Mouse (Mus musculus) right cerebral cortex, postnatal 14 days (tissue): ENCODE measurements at regions not wholly inside any gene's neighbourhood (a gene's known extent, or its start where the extent isn't known, plus 50 kb on each side); places are given as distances from the start of the nearest gene placed in this dataset.
"Not testable (repeated sequence)": the region's sequence is repeated elsewhere in the genome, so short reads cannot be mapped to it uniquely, and the experiment has no call there.

ENCODE experiments used
- DNase-seq: peaks from one replicate; pipeline ENCODE4 v3.0.0; 2022

DNA sequence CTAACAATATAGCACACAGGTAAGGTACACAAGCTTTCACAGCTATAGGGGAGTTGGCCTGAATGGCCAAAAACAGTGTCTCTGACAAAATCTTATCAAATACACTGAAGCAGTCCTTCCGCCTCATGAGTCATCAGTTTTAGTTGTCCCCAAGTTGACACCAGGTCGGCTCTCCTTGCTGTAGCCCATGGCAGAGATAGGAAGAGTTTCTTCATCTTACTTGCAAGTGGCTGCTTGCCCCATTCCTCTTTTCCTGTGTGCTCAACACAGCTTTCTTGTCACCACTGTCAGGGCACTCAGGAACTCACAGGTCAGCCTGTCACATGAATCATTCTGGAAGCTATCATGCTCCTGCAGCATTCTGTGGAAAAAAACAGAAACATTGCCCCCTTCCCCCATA lies 77.1 kb downstream of the Olfr721-ps1 start:
- DNase-seq = not testable (repeated sequence)

- peak; percentile 45 for DNase-seq
Measured at GRCm38 (mm10) chr14:14481840-14482239, 80.7 kb downstream of the Olfr721-ps1 start.

DNA sequence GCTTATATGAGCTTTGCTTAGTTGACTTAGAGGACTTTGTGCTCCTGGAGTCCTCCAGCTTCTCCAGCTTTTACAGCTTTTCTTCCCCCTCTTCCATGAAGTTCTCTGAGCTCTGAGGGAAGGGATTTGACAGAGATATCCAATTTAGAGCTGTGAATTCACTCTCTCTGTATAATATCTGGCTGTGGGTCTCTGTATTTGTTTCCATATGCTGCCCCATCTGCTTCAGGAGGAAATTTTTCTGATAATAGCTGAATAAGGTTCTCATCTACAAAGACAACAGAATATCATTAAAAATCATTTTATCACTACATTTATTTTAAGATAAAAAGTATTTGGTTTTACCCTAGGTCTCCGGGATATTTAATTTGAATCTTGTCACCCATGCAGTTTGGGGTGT lies 85.3 kb downstream of the Olfr721-ps1 start:
- no peak for DNase-seq

DNA sequence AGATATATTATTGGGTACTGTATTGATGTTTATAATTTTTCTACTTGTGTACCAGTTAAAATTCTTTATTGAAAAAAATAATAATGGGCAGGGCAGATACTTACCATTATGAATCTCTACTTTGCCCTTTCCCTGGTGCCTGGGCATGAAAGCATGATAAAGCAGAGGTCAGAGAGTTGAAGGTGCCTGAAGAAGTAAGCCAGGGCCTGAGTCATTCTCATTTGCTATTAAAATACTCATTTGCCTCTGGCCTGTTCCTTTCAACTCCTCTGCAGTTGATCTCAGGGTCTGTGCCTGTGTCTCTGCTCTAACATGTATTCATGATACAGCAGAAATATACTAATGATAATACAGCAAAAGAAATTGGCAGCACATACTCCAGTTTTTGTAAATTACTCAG lies 89.4 kb downstream of the Olfr721-ps1 start:
- DNase-seq = no peak

GRCm38 (mm10) chr14:14492041-14492440 lies 90.9 kb downstream of the Olfr721-ps1 start:
- DNase-seq = no peak

DNA sequence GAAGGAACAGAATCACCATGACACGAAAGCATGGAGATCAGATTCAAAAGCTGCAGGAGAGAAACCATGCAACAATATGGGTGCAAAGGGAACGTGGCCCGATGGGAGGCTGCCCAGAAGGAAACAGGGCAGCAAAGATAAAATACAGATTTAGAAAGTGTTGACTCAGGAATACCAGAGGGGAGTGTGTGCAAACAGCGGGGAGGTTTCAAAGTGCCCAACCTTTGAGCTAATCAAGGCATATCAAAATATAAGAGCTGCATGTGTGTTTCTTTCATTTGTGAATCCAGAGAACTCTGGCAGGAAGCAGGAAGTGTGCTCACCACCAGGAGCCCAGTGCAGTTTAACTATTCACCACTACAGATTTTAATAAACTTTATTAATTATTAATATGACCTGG lies 110.8 kb downstream of the Olfr721-ps1 start:
- DNase-seq = no peak

GRCm38 (mm10) chr14:14513056-14513455 lies 112.0 kb downstream of the Olfr721-ps1 start:
- DNase-seq = no peak

- DNase-seq = no peak
Measured at GRCm38 (mm10) chr14:14513498-14513897, 112.4 kb downstream of the Olfr721-ps1 start.

GRCm38 (mm10) chr14:14514440-14515172 lies 113.5 kb downstream of the Olfr721-ps1 start:
- DNase-seq = no peak

- DNase-seq = no peak
Measured at GRCm38 (mm10) chr14:14515363-14515762, 114.3 kb downstream of the Olfr721-ps1 start.

GRCm38 (mm10) chr14:14515918-14516317 lies 114.8 kb downstream of the Olfr721-ps1 start:
- DNase-seq = no peak

- no peak for DNase-seq
Measured at GRCm38 (mm10) chr14:14518027-14518426, 116.9 kb downstream of the Olfr721-ps1 start.

GRCm38 (mm10) chr14:14518841-14519240 lies 117.7 kb downstream of the Olfr721-ps1 start:
- no peak for DNase-seq

GRCm38 (mm10) chr14:14520195-14520594 lies 119.1 kb downstream of the Olfr721-ps1 start:
- DNase-seq = no peak

GRCm38 (mm10) chr14:14521331-14521730 lies 120.2 kb downstream of the Olfr721-ps1 start:
- not testable (repeated sequence) for DNase-seq

- no peak for DNase-seq
Measured at GRCm38 (mm10) chr14:14525225-14525624, 124.1 kb downstream of the Olfr721-ps1 start.

- no peak for DNase-seq
Measured at GRCm38 (mm10) chr14:14528437-14528836, 127.3 kb downstream of the Olfr721-ps1 start.

GRCm38 (mm10) chr14:14541206-14541605 lies 140.1 kb downstream of the Olfr721-ps1 start:
- DNase-seq = no peak

GRCm38 (mm10) chr14:14541705-14542104 lies 140.6 kb downstream of the Olfr721-ps1 start:
- DNase-seq = no peak

DNA sequence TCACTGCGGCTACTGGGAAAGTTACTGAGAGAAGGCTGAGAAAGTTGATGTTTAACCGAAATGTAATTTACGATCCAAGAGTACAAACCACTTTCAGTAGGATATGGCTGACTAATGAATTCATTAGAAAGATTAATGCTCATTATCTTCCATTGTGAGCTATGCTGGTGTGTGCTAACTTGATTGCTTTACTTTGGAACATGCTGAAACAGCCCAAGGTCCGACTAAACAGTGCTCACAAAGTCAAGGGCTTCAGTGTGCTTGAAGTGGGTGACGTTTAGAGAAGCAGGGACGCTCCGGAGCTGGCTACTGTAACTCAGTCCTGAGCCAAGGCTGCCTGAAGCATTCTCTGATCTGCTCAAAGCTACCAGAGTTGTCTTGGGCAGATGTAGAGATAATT lies 143.1 kb downstream of the Olfr721-ps1 start:
- no peak for DNase-seq

DNA sequence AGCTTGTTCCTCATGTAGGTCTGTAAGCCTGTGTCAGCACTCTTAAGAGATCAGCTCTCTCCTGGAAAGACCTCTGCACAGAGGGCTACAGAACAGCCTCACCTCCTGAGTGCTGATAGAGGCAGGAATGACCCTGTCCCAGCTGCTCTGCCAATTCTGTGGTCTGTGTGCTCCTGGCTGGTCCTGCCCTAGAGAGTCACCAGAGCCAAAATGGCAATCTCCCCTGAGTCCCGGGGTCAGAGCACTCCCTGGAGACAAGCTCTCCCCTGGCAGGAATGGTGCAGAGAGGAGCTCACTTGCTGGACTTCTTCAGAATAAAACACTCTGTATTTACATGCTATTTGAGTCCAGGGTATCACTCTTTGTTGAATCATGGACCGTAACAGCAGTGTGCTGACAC lies 149.9 kb upstream of the Slc4a7 start:
- no peak for DNase-seq

DNA sequence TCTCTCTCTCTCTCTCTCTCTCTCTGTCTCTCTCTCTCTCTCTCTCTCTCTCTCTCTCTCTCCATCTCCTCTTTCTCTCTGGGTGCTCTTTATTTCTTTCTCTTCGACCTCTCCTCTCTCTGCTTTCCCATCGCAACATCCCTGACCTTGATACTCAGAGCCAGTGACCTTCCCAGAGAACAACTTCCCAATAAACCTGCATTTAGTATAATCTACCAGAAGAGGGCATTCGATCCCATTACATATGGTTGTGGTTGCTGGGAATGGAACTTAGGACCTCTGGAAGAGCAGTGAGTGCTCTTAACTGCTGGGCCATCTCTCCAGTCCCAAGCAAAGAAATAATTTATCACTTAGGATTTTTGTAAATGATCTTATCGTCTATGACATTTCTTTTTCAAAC lies 127.2 kb upstream of the Slc4a7 start:
- DNase-seq = no peak

DNA sequence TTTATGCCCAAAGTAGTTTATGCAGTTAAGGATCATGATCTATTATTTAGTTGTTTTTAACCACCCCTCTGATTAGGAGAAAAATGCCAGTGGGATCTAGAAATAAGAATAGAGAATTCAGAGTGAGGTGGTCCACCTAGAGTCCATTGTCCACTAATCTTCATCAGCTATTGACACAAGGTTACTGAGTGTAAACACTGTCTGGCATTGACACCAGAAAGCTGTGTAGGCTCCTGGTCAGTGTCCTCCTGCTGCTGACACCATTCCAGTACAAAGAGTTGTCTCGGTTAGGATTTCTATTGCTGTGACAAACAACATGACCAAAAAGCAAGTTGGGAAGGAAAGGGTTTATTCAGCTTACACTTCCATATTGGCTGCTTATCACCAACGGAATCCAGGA lies 110.1 kb upstream of the Slc4a7 start:
- no peak for DNase-seq

DNA sequence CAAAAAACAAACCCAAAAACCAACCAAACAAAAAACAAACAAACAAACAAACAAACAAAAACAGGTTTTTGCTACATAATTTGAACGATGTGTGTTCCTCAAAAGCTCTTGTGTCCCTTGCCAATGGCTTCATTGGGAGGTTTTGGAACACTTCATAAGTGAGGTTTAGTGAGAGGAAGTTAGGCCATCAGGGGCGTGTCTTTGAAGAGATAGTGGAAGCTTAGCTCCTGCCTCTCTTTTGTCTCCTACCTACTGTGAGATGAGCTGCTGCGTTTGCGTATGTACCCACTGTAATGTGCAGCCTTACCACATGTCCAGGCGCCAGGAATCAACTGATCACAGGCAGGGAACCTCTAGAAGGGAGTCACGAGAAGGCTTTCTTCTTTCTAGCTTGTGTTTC lies 107.3 kb upstream of the Slc4a7 start:
- no peak for DNase-seq
